Mouse (Mus musculus): ENCODE measurements at regions not wholly inside any gene's neighbourhood (a gene's known extent, or its start where the extent isn't known, plus 50 kb on each side); places are given as distances from the start of the nearest gene placed in this dataset.

GRCm38 (mm10) chr5:119588340-119589272 is 81.9 kb upstream of the Tbx3 start:
- no peak for DNase-seq
- intact Hi-C loops (cut with DNase I) = no loop called here

GRCm38 (mm10) chr5:119591271-119591670 is 79.2 kb upstream of the Tbx3 start:
- intact Hi-C loops (cut with DNase I) = no loop called here
- no peak for DNase-seq

- no peak for DNase-seq
- intact Hi-C loops (cut with DNase I) = no loop called here
These were observed 77.6 kb upstream of the Tbx3 start for GRCm38 (mm10) chr5:119592891-119593290.

- intact Hi-C loops (cut with DNase I) = no loop called here
- DNase-seq = no peak
These were observed 75.9 kb upstream of the Tbx3 start for GRCm38 (mm10) chr5:119594541-119594940.

GRCm38 (mm10) chr5:119596295-119596993 is 74.0 kb upstream of the Tbx3 start:
- intact Hi-C loops (cut with DNase I) = no loop called here
- DNase-seq = no peak

- intact Hi-C loops (cut with DNase I) = no loop called here
- no peak for DNase-seq
These were observed 73.5 kb upstream of the Tbx3 start for GRCm38 (mm10) chr5:119596994-119597391.

GRCm38 (mm10) chr5:119597530-119597929 is 72.9 kb upstream of the Tbx3 start:
- intact Hi-C loops (cut with DNase I) = no loop called here
- no peak for DNase-seq

- intact Hi-C loops (cut with DNase I) = no loop called here
- no peak for DNase-seq
These were observed 72.3 kb upstream of the Tbx3 start for GRCm38 (mm10) chr5:119598166-119598565.

- intact Hi-C loops (cut with DNase I) = no loop called here
- DNase-seq = no peak
These were observed 69.1 kb upstream of the Tbx3 start for GRCm38 (mm10) chr5:119601390-119601789.

- no peak for DNase-seq
- intact Hi-C loops (cut with DNase I) = no loop called here
These were observed 68.5 kb upstream of the Tbx3 start for GRCm38 (mm10) chr5:119602001-119602400.

GRCm38 (mm10) chr5:119605444-119605843 is 65.0 kb upstream of the Tbx3 start:
- intact Hi-C loops (cut with DNase I) = no loop called here
- DNase-seq = peak in 1 of 2 experiments; percentile 15

GRCm38 (mm10) chr5:119613413-119613812 is 57.1 kb upstream of the Tbx3 start:
- no peak for DNase-seq
- intact Hi-C loops (cut with DNase I) = no loop called here

GRCm38 (mm10) chr5:119613981-119614770 is 56.3 kb upstream of the Tbx3 start:
- DNase-seq = no peak
- intact Hi-C loops (cut with DNase I) = no loop called here

- intact Hi-C loops (cut with DNase I) = no loop called here
- no peak for DNase-seq
These were observed 54.8 kb upstream of the Tbx3 start for GRCm38 (mm10) chr5:119615681-119616080.

GRCm38 (mm10) chr5:119617856-119618255 is 52.6 kb upstream of the Tbx3 start:
- intact Hi-C loops (cut with DNase I) = no loop called here

GRCm38 (mm10) chr5:119619906-119620305 is 50.6 kb upstream of the Tbx3 start:
- DNase-seq = no peak
- intact Hi-C loops (cut with DNase I) = no loop called here

More at GRCm38 (mm10) chr5:119617856-119618255, 52.6 kb upstream of the Tbx3 start:
- DNase-seq = no peak
